Comparison of ENCODE assay signal across 17 mouse cellular contexts in genomic region chr2:174054496-174054895, GRCm38 (mm10).
"Had no signal": no experiment of that assay in that cellular context is flagged by ENCODE, and none has a peak within 500 bp of the region (broad histone marks: within the 10 kb centered on the region; RNA-seq: fewer than 3 reads in every experiment).

No protein-coding gene starts in this region.

- H3K4me3 ChIP-seq: lung, embryonic 15.5 days; megakaryocyte, embryonic 14.5 days; midbrain, embryonic 13.5 days; midbrain, embryonic 15.5 days; neural tube, embryonic 12.5 days; stomach, embryonic 15.5 days had no signal

- ATAC-seq: liver, postnatal 0 days; lung, postnatal 0 days; midbrain, embryonic 13.5 days; midbrain, embryonic 15.5 days had no signal

- H3K4me2 ChIP-seq: lung, embryonic 15.5 days; midbrain, embryonic 11.5 days; midbrain, embryonic 13.5 days; midbrain, embryonic 15.5 days; neural tube, embryonic 12.5 days; stomach, embryonic 15.5 days had no signal

- H3K9me3 ChIP-seq: lung, embryonic 15.5 days; midbrain, embryonic 13.5 days; midbrain, embryonic 15.5 days; neural tube, embryonic 12.5 days; stomach, embryonic 15.5 days had no signal

- H3K36me3 ChIP-seq: lung, embryonic 15.5 days; midbrain, embryonic 13.5 days; midbrain, embryonic 15.5 days; neural tube, embryonic 12.5 days; stomach, embryonic 15.5 days had no signal

- H3K9ac ChIP-seq: liver, postnatal 0 days; lung, embryonic 15.5 days; midbrain, embryonic 13.5 days; midbrain, embryonic 15.5 days; neural tube, embryonic 12.5 days; stomach, embryonic 15.5 days had no signal

- DNase-seq: liver, postnatal 0 days; lung, adult 2 months; lung, postnatal 14 days; lung, postnatal 36 days; right cerebral cortex, postnatal 14 days; thymus, adult 18-20 months; thymus, postnatal 14 days; thymus, postnatal 36 days had no signal

- H3K27me3 ChIP-seq: midbrain, embryonic 13.5 days; midbrain, embryonic 15.5 days; neural tube, embryonic 12.5 days; stomach, embryonic 15.5 days had no signal

- H3K27ac ChIP-seq: lung, embryonic 15.5 days; macrophage; midbrain, embryonic 13.5 days; midbrain, embryonic 15.5 days; neural tube, embryonic 12.5 days; stomach, embryonic 15.5 days had no signal
